Mouse (Mus musculus) ES-Bruce4 (cell line): ENCODE measurements around the gene Adprhl1. TPM values are rescaled to one million over a fixed set of nuclear protein-coding genes. Genes with fewer than 3 reads are reported as not detected.
A peak's percentile ranks its signal among the peaks of the same experiment; 100 is the strongest.

ENCODE experiments used
- H3K27ac ChIP-seq: 2 replicates; pipeline ENCODE4 v1.5.1; 2012; ENCODE audit warnings: low read length, inconsistent platforms; ENCODE audit not compliant: insufficient read depth
- H3K27me3 ChIP-seq: 2 replicates; pipeline ENCODE4 v1.6.1; 2012; ENCODE audit warnings: mild to moderate bottlenecking, low read length, inconsistent platforms; ENCODE audit not compliant: control insufficient read depth, poor library complexity, insufficient read depth, severe bottlenecking
- H3K36me3 ChIP-seq: 2 replicates; pipeline ENCODE4 v1.6.1; 2012; ENCODE audit warnings: inconsistent platforms, mild to moderate bottlenecking, low read length, moderate library complexity; ENCODE audit not compliant: control insufficient read depth, poor library complexity, insufficient read depth, severe bottlenecking
- H3K4me1 ChIP-seq: one replicate; pipeline ENCODE4 v1.8.1; 2011; ENCODE audit warnings: low read length; ENCODE audit not compliant: control insufficient read depth, insufficient read depth
- H3K4me3 ChIP-seq: 2 replicates; pipeline ENCODE4 v1.5.1; 2011; ENCODE audit warnings: low read depth, mild to moderate bottlenecking, low read length
- H3K9ac ChIP-seq: 2 replicates; pipeline ENCODE4 v1.6.1; 2012; ENCODE audit warnings: low read depth, mild to moderate bottlenecking, inconsistent platforms; ENCODE audit not compliant: poor library complexity, severe bottlenecking
- H3K9me3 ChIP-seq: replicated peaks from 2 replicates; pipeline ENCODE4 v1.6.1; 2012; ENCODE audit warnings: mild to moderate bottlenecking, low read length, inconsistent platforms; ENCODE audit not compliant: control insufficient read depth, poor library complexity, insufficient read depth, severe bottlenecking
- CTCF ChIP-seq: IDR thresholded peaks from one replicate; pipeline ENCODE4 v1.8.1; 2011; ENCODE audit warnings: low read depth, low read length
- EP300 ChIP-seq: IDR thresholded peaks from 2 replicates; pipeline ENCODE4 v1.6.1; 2011; ENCODE audit warnings: low read depth, low read length; ENCODE audit not compliant: insufficient read depth
- POLR2A ChIP-seq: IDR thresholded peaks from one replicate; pipeline ENCODE4 v1.8.1; 2011; ENCODE audit warnings: low read length; ENCODE audit not compliant: insufficient read depth
- polyA plus RNA-seq: library from polyadenylated mRNA; stranded (reverse); fragments of >200 nt; gene quantifications from 2 replicates; pipeline ENCODE4 v1.2.4, GENCODE M21; 2011; ENCODE audit warnings: low read depth; ENCODE audit not compliant: missing spikeins, insufficient read depth, insufficient read length

Adprhl1 gene
- polyA plus RNA-seq, 1 experiment, result not detected

DNA sequence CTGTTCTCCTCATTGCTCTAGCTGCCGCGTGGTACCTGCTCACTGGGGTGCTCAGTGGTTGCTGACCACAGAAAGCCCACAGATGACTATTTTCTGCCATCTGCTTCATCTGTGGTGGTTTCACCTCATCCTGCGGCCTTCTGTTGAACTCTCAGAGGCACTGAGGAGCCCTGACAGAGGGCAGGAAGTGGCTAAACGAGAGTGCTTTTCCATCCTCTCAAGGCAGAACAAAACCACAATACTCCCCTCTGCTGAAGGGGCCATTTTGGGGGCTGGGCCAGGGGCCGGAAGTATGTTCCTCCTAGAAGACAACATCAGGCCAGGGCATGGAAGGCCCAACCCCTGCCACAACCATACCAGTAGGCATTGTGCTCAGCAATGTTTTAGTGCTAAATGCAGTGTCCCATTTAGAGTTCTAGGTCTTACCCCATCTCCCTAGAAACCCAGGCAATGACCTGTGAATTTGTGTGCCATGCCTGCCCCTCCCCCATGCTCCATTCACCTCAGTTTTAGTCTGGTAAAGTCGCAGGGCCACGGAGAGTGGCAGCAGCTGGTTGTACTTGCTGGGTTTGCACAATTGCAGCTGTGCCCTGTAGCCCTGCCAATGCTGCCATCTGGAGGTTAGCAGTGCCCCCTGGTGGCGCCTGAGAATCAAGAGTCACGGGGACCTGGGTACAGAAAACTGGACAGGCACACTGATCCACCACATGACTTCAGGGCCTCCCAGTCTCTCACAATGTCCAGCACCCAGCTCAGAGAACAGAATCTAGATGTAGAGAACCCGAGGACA is 40.3 kb downstream of the Adprhl1 start:
- no peaks in the 10 kb centered on the region for H3K9me3 ChIP-seq
- H3K36me3 ChIP-seq, result no peaks in the 10 kb centered on the region
- peaks cover 10% of the 10 kb centered on the region for H3K4me1 ChIP-seq
- TF ChIP-seq POLR2A (no peak), EP300 (0 out of 2 replicates have a peak, but pooled peaks have one; percentile 21), CTCF (peak; percentile 92)
- H3K27ac ChIP-seq, result peak overlapping the region; percentile 1; the same call in 1 of the 2 replicates
- H3K4me3 ChIP-seq, result no peak overlapping the region
- peak overlapping the region; percentile 19; the same call in 1 of the 2 replicates for H3K9ac ChIP-seq
- no peaks in the 10 kb centered on the region for H3K27me3 ChIP-seq

DNA sequence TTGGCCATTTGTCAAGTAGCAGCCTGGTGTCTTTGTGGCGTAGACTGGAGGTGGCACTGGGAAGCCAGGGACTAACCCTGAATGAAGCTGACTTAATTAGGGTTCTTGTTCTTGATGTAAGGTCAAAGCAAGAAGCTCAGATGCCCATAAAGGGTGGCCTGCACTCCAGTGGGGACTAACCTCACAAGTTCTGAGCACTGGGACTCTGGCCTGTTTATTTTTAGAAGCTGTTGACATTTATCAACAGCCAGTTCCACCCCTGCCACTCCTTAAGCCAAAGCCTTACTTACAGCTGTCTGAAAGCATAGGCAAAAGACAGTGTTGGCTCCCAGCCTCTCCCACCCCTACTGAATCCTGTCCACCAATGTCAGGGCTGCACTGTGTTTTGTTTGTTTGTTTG is 44.2 kb downstream of the Adprhl1 start:
- Histone ChIP-seq H3K4me3 (no peak overlapping the region), H3K9me3 (no peaks in the 10 kb centered on the region), H3K27ac (peak overlapping the region; percentile 93), H3K9ac (no peak overlapping the region), H3K27me3 (no peaks in the 10 kb centered on the region), H3K36me3 (no peaks in the 10 kb centered on the region), H3K4me1 (peaks cover 17% of the 10 kb centered on the region)
- TF ChIP-seq EP300 (no peak), CTCF (no peak), POLR2A (no peak)

- peak overlapping the region; percentile 93 for H3K27ac ChIP-seq
- H3K9me3 ChIP-seq, result no peaks in the 10 kb centered on the region
- peak overlapping the region; percentile 12; the same call in 1 of the 2 replicates for H3K9ac ChIP-seq
- TF ChIP-seq EP300 (peak; percentile 100), POLR2A (no peak), CTCF (peak; percentile 12)
- peaks cover 22% of the 10 kb centered on the region for H3K4me1 ChIP-seq
- no peaks in the 10 kb centered on the region for H3K27me3 ChIP-seq
- H3K4me3 ChIP-seq, result no peak overlapping the region
- no peaks in the 10 kb centered on the region for H3K36me3 ChIP-seq
Measured at GRCm38 (mm10) chr8:13208627-13209355, 45.2 kb downstream of the Adprhl1 start.

GRCm38 (mm10) chr8:13206290-13206689 is 47.7 kb downstream of the Adprhl1 start:
- H3K4me1 ChIP-seq, result peaks cover 20% of the 10 kb centered on the region
- peak overlapping the region; percentile 12 for H3K9ac ChIP-seq
- no peaks in the 10 kb centered on the region for H3K27me3 ChIP-seq
- no peaks in the 10 kb centered on the region for H3K36me3 ChIP-seq
- H3K27ac ChIP-seq, result peak overlapping the region; percentile 92
- no peak overlapping the region for H3K4me3 ChIP-seq
- peaks cover 5% of the 10 kb centered on the region; the same call in 1 of the 2 replicates for H3K9me3 ChIP-seq
- TF ChIP-seq CTCF (no peak), EP300 (peak; percentile 76; the same call in 1 of the 2 replicates), POLR2A (no peak)

GRCm38 (mm10) chr8:13205311-13205710 is 48.7 kb downstream of the Adprhl1 start:
- Histone ChIP-seq H3K4me1 (peaks cover 17% of the 10 kb centered on the region), H3K27ac (peak overlapping the region; percentile 81), H3K9me3 (peaks cover 5% of the 10 kb centered on the region; the same call in 1 of the 2 replicates), H3K36me3 (no peaks in the 10 kb centered on the region), H3K27me3 (no peaks in the 10 kb centered on the region), H3K4me3 (no peak overlapping the region), H3K9ac (peak overlapping the region; percentile 9)
- TF ChIP-seq EP300, result no peak
- TF ChIP-seq CTCF, result no peak
- TF ChIP-seq POLR2A, result no peak
